Mouse (Mus musculus) thymus, adult 18-20 months (tissue): ENCODE results near the gene Hfe.
"Not testable (repeated sequence)": the region's sequence is repeated elsewhere in the genome, so short reads cannot be mapped to it uniquely, and the experiment has no call there.

Experiments used
- DNase-seq, 2 experiments: peaks; one replicate each; pipeline ENCODE4 v3.0.0; 2022; ENCODE audit warnings: mixed read lengths in 2 of 2

Gene Hfe

GRCm38 (mm10) chr13:23744421-23745380, 34.0 kb upstream of the Hfe start:
- DNase-seq: peak in 1 of 2 experiments; percentile 37

- no peak for DNase-seq
Measured at GRCm38 (mm10) chr13:23743963-23744362, 33.3 kb upstream of the Hfe start.

- DNase-seq: no peak
Measured at GRCm38 (mm10) chr13:23743215-23743614, 32.6 kb upstream of the Hfe start.

- DNase-seq: no peak
Measured at GRCm38 (mm10) chr13:23742007-23742406, 31.4 kb upstream of the Hfe start.

GRCm38 (mm10) chr13:23740910-23741309, 30.3 kb upstream of the Hfe start:
- no peak for DNase-seq

- no peak for DNase-seq
Measured at GRCm38 (mm10) chr13:23740256-23740840, 29.7 kb upstream of the Hfe start.

- no peak for DNase-seq
Measured at GRCm38 (mm10) chr13:23739922-23740252, 29.2 kb upstream of the Hfe start.

- DNase-seq: peak; percentile 88 to 96
Measured at GRCm38 (mm10) chr13:23739069-23739921, 28.6 kb upstream of the Hfe start.

- DNase-seq: peak; percentile 88 to 94
Measured at GRCm38 (mm10) chr13:23738677-23739068, 28.0 kb upstream of the Hfe start, which contains the start of gene Hist1h1c. Gene Hist1h1c, plus strand, starts transcription at chr13:23738808.

GRCm38 (mm10) chr13:23738041-23738440, 27.4 kb upstream of the Hfe start:
- peak in 1 of 2 experiments; percentile 22 for DNase-seq

- DNase-seq: no peak
Measured at GRCm38 (mm10) chr13:23737091-23737490, 26.4 kb upstream of the Hfe start.

GRCm38 (mm10) chr13:23732156-23732804, 21.6 kb upstream of the Hfe start:
- no peak for DNase-seq

GRCm38 (mm10) chr13:23730479-23730878, 19.8 kb upstream of the Hfe start:
- DNase-seq: no peak

GRCm38 (mm10) chr13:23729706-23730105, 19.1 kb upstream of the Hfe start:
- DNase-seq: no peak

GRCm38 (mm10) chr13:23729192-23729525, 18.5 kb upstream of the Hfe start:
- DNase-seq: peak in 1 of 2 experiments; percentile 33

GRCm38 (mm10) chr13:23728472-23729191, 18.0 kb upstream of the Hfe start:
- no peak for DNase-seq

GRCm38 (mm10) chr13:23725213-23725612, 14.6 kb upstream of the Hfe start:
- DNase-seq: no peak

GRCm38 (mm10) chr13:23724239-23724638, 13.6 kb upstream of the Hfe start:
- DNase-seq: no peak

GRCm38 (mm10) chr13:23717593-23718245, 7.1 kb upstream of the Hfe start:
- not testable (repeated sequence) for DNase-seq

- no peak for DNase-seq
Measured at GRCm38 (mm10) chr13:23717176-23717575, 6.5 kb upstream of the Hfe start.

- no peak for DNase-seq
Measured at GRCm38 (mm10) chr13:23716261-23717042, 5.8 kb upstream of the Hfe start.
